Mouse (Mus musculus): ENCODE measurements at regions not wholly inside any gene's neighbourhood (a gene's known extent, or its start where the extent isn't known, plus 50 kb on each side); places are given as distances from the start of the nearest gene placed in this dataset.
"Not testable (repeated sequence)": the region's sequence is repeated elsewhere in the genome, so short reads cannot be mapped to it uniquely, and the experiment has no call there.

- Histone ChIP-seq H3K27ac (ENCODE audit: low read depth, low read length) (no peak overlapping the region), H3K9ac (ENCODE audit: low read length) (no peak overlapping the region), H3K4me2 (ENCODE audit: low read depth) (no peak overlapping the region)
Observed at GRCm38 (mm10) chr2:147307488-147308386, 54.0 kb upstream of the Pax1 start.

GRCm38 (mm10) chr2:147306728-147307127, 55.0 kb upstream of the Pax1 start:
- Histone ChIP-seq H3K9me3 (ENCODE audit: control insufficient read depth, low read length) (no peaks in the 10 kb centered on the region), H3K27ac (ENCODE audit: low read depth, low read length) (no peak overlapping the region), H3K9ac (ENCODE audit: low read length) (no peak overlapping the region), H3K4me3 (ENCODE audit: low read depth, low read length) (no peak overlapping the region), H3K27me3 (ENCODE audit: control insufficient read depth, insufficient read depth, low read length) (0 out of 2 replicates have a peak, but pooled peaks cover 6% of the 10 kb centered on the region), H3K36me3 (ENCODE audit: control insufficient read depth, insufficient read depth, low read length) (no peaks in the 10 kb centered on the region), H3K4me2 (ENCODE audit: low read depth) (no peak overlapping the region), H3K4me1 (ENCODE audit: control insufficient read depth, insufficient read depth, low read length) (no peaks in the 10 kb centered on the region)
- DNase-seq (ENCODE audit: low spot score): no peak
- no peak for ATAC-seq (ENCODE audit: insufficient read depth, low FRiP score, low TSS enrichment)
- 79% methylated on average over 6 of the region's 6 CpGs for WGBS

More at GRCm38 (mm10) chr2:147307488-147308386, 54.0 kb upstream of the Pax1 start:
- no peak overlapping the region for H3K4me3 ChIP-seq (ENCODE audit: low read depth, low read length)
- no peaks in the 10 kb centered on the region for H3K4me1 ChIP-seq (ENCODE audit: control insufficient read depth, insufficient read depth, low read length)
- WGBS: 20% methylated on average over 12 of the region's 12 CpGs
- H3K36me3 ChIP-seq (ENCODE audit: control insufficient read depth, insufficient read depth, low read length): no peaks in the 10 kb centered on the region
- 0 out of 2 replicates have a peak, but pooled peaks cover 6% of the 10 kb centered on the region for H3K27me3 ChIP-seq (ENCODE audit: control insufficient read depth, insufficient read depth, low read length)
- peak; percentile 76 for DNase-seq (ENCODE audit: low spot score)
- no peaks in the 10 kb centered on the region for H3K9me3 ChIP-seq (ENCODE audit: control insufficient read depth, low read length)
- ATAC-seq (ENCODE audit: insufficient read depth, low FRiP score, low TSS enrichment): peak; percentile 84

- Histone ChIP-seq H3K27me3 (ENCODE audit: control insufficient read depth, insufficient read depth, low read length) (0 out of 2 replicates have a peak, but pooled peaks cover 6% of the 10 kb centered on the region), H3K36me3 (ENCODE audit: control insufficient read depth, insufficient read depth, low read length) (no peaks in the 10 kb centered on the region), H3K27ac (ENCODE audit: low read depth, low read length) (no peak overlapping the region), H3K9me3 (ENCODE audit: control insufficient read depth, low read length) (no peaks in the 10 kb centered on the region), H3K4me3 (ENCODE audit: low read depth, low read length) (no peak overlapping the region), H3K4me1 (ENCODE audit: control insufficient read depth, insufficient read depth, low read length) (no peaks in the 10 kb centered on the region), H3K4me2 (ENCODE audit: low read depth) (no peak overlapping the region), H3K9ac (ENCODE audit: low read length) (no peak overlapping the region)
- WGBS: 24% methylated on average over 5 of the region's 5 CpGs
- ATAC-seq (ENCODE audit: insufficient read depth, low FRiP score, low TSS enrichment) (no peak), DNase-seq (ENCODE audit: low spot score) (peak; percentile 34)
Observed at GRCm38 (mm10) chr2:147305262-147305661, 56.5 kb upstream of the Pax1 start.

- WGBS: 100% methylated on average over 1 of the region's 1 CpGs
- H3K4me3 ChIP-seq (ENCODE audit: low read depth, low read length): no peak overlapping the region
- no peaks in the 10 kb centered on the region for H3K9me3 ChIP-seq (ENCODE audit: control insufficient read depth, low read length)
- no peak overlapping the region for H3K9ac ChIP-seq (ENCODE audit: low read length)
- H3K27ac ChIP-seq (ENCODE audit: low read depth, low read length): no peak overlapping the region
- H3K4me1 ChIP-seq (ENCODE audit: control insufficient read depth, insufficient read depth, low read length): no peaks in the 10 kb centered on the region
- no peaks in the 10 kb centered on the region for H3K36me3 ChIP-seq (ENCODE audit: control insufficient read depth, insufficient read depth, low read length)
- no peak overlapping the region for H3K4me2 ChIP-seq (ENCODE audit: low read depth)
- H3K27me3 ChIP-seq (ENCODE audit: control insufficient read depth, insufficient read depth, low read length): no peaks in the 10 kb centered on the region
- ATAC-seq (ENCODE audit: insufficient read depth, low FRiP score, low TSS enrichment) (no peak), DNase-seq (ENCODE audit: low spot score) (no peak)
Observed at GRCm38 (mm10) chr2:147300503-147300902, 61.2 kb upstream of the Pax1 start.

DNA sequence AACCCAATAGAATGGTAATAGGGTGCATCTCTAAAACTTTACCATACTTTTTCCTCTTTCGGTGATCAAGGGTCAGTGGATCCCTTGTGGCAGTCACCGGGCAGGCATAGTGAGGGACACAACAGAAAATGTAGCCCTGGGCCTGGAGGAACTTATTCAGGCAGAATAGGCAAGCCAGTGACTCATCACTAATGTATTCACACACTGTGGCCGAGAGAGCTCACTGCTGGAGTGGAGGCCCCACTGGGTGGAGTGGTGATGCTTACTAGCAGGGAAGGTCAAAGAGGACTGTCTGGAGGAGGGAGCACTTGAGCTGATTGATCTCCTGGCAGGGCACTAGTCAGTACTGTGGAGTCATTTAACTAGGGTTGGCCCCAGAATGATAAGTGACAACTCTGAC, 62.4 kb upstream of the Pax1 start:
- ATAC-seq (ENCODE audit: insufficient read depth, low FRiP score, low TSS enrichment) (no peak), DNase-seq (ENCODE audit: low spot score) (no peak)
- Histone ChIP-seq H3K27ac (ENCODE audit: low read depth, low read length) (no peak overlapping the region), H3K9ac (ENCODE audit: low read length) (no peak overlapping the region), H3K36me3 (ENCODE audit: control insufficient read depth, insufficient read depth, low read length) (no peaks in the 10 kb centered on the region), H3K27me3 (ENCODE audit: control insufficient read depth, insufficient read depth, low read length) (no peaks in the 10 kb centered on the region), H3K9me3 (ENCODE audit: control insufficient read depth, low read length) (no peaks in the 10 kb centered on the region), H3K4me3 (ENCODE audit: low read depth, low read length) (no peak overlapping the region), H3K4me2 (ENCODE audit: low read depth) (no peak overlapping the region), H3K4me1 (ENCODE audit: control insufficient read depth, insufficient read depth, low read length) (no peaks in the 10 kb centered on the region)
- 60% methylated on average over 3 of the region's 3 CpGs for WGBS

- no peak overlapping the region for H3K27ac ChIP-seq (ENCODE audit: low read depth, low read length)
- H3K4me1 ChIP-seq (ENCODE audit: control insufficient read depth, insufficient read depth, low read length): no peaks in the 10 kb centered on the region
- no peak overlapping the region for H3K9ac ChIP-seq (ENCODE audit: low read length)
- H3K9me3 ChIP-seq (ENCODE audit: control insufficient read depth, low read length): no peaks in the 10 kb centered on the region
- no peak overlapping the region for H3K4me2 ChIP-seq (ENCODE audit: low read depth)
- H3K4me3 ChIP-seq (ENCODE audit: low read depth, low read length): no peak overlapping the region
- no peak for ATAC-seq (ENCODE audit: insufficient read depth, low FRiP score, low TSS enrichment)
- no peaks in the 10 kb centered on the region for H3K27me3 ChIP-seq (ENCODE audit: control insufficient read depth, insufficient read depth, low read length)
- H3K36me3 ChIP-seq (ENCODE audit: control insufficient read depth, insufficient read depth, low read length): no peaks in the 10 kb centered on the region
- no peak for DNase-seq (ENCODE audit: low spot score)
- 71% methylated on average over 7 of the region's 7 CpGs for WGBS
Observed at GRCm38 (mm10) chr2:147298499-147298896, 63.2 kb upstream of the Pax1 start.

DNA sequence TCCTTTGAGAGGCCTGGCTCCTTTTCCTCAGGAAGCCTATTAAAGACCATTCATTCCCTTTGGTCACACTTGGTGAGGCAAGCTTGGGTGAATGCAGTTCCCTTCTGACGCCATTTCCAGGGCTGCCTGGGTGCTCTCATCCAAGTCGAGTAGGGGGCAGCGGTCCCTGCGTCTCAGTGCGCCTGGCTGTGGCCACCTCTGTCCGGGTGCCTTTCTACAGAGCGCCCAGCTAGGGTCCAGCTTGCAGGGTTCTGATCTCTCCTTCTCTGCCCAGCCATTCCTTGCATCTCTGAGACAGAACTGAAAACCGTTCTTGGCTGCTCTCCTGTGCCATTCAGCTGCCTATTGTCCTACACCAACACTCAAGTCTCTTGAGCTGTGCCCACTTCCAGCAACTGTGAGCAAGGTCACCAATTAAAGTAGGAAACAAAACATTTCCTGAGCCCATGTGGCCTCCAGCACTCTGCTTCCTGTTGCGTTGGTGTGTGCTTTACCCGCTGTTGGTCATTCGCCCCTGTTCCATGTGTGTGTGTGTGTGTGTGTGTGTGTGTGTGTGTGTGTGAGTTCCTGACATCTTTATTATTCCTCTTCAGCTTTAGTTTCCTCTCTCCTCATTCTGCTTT, 63.7 kb upstream of the Pax1 start:
- Histone ChIP-seq H3K36me3 (ENCODE audit: control insufficient read depth, insufficient read depth, low read length) (no peaks in the 10 kb centered on the region), H3K27ac (ENCODE audit: low read depth, low read length) (no peak overlapping the region), H3K4me2 (ENCODE audit: low read depth) (no peak overlapping the region), H3K4me3 (ENCODE audit: low read depth, low read length) (no peak overlapping the region), H3K4me1 (ENCODE audit: control insufficient read depth, insufficient read depth, low read length) (no peaks in the 10 kb centered on the region), H3K27me3 (ENCODE audit: control insufficient read depth, insufficient read depth, low read length) (no peaks in the 10 kb centered on the region), H3K9me3 (ENCODE audit: control insufficient read depth, low read length) (no peaks in the 10 kb centered on the region), H3K9ac (ENCODE audit: low read length) (no peak overlapping the region)
- ATAC-seq (ENCODE audit: insufficient read depth, low FRiP score, low TSS enrichment) (no peak), DNase-seq (ENCODE audit: low spot score) (no peak)
- WGBS: 78% methylated on average over 11 of the region's 11 CpGs

DNA sequence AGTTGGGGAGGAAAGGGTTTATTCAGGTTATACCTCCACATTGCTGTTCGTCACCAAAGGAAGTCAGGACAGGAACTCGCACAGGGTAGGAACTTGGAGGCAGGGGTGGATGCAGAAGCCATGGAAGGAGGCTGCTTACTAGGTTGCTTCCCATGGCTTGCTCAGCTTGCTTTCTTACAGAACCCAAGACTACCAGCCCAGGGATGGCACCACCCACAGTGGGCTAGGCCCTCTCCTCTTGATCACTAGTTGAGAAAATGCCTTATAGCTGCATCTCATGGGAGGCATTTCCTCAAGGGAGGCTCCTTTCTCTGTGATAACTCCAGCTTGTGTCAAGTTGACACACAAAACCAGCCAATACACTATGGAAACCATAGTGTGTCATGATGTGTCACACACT, 66.8 kb upstream of the Pax1 start:
- H3K36me3 ChIP-seq (ENCODE audit: control insufficient read depth, insufficient read depth, low read length); H3K4me2 ChIP-seq (ENCODE audit: low read depth); H3K27me3 ChIP-seq (ENCODE audit: control insufficient read depth, insufficient read depth, low read length); H3K27ac ChIP-seq (ENCODE audit: low read depth, low read length); H3K4me3 ChIP-seq (ENCODE audit: low read depth, low read length); H3K9me3 ChIP-seq (ENCODE audit: control insufficient read depth, low read length); H3K9ac ChIP-seq (ENCODE audit: low read length); H3K4me1 ChIP-seq (ENCODE audit: control insufficient read depth, insufficient read depth, low read length); ATAC-seq (ENCODE audit: insufficient read depth, low FRiP score, low TSS enrichment); DNase-seq (ENCODE audit: low spot score): not testable (repeated sequence)
- WGBS: 74% methylated on average over 2 of the region's 2 CpGs

DNA sequence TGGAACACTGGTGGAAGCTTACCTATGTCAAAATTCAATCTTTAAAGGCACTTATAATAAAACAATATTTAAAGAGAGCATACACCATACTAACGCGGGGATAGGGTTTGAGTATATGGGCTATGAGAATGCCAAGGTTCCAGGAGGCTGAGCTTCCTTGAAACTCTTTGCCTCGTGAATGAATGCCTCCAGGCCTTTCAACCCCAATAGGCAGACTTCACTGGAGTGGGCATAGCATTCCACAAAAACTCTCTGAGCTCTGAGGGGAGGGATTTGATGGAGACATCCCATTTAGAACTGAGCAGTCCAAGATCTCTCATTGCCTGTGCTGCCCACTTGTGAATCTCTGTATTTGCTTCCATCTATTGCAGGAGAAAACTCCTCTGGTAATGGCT, 68.4 kb upstream of the Pax1 start:
- no peak overlapping the region for H3K27ac ChIP-seq (ENCODE audit: low read depth, low read length)
- DNase-seq (ENCODE audit: low spot score): no peak
- no peaks in the 10 kb centered on the region for H3K36me3 ChIP-seq (ENCODE audit: control insufficient read depth, insufficient read depth, low read length)
- ATAC-seq (ENCODE audit: insufficient read depth, low FRiP score, low TSS enrichment): no peak
- H3K9me3 ChIP-seq (ENCODE audit: control insufficient read depth, low read length): no peaks in the 10 kb centered on the region
- 63% methylated on average over 3 of the region's 3 CpGs for WGBS
- no peak overlapping the region for H3K9ac ChIP-seq (ENCODE audit: low read length)
- no peak overlapping the region for H3K4me2 ChIP-seq (ENCODE audit: low read depth)
- H3K27me3 ChIP-seq (ENCODE audit: control insufficient read depth, insufficient read depth, low read length): no peaks in the 10 kb centered on the region
- H3K4me1 ChIP-seq (ENCODE audit: control insufficient read depth, insufficient read depth, low read length): no peaks in the 10 kb centered on the region
- H3K4me3 ChIP-seq (ENCODE audit: low read depth, low read length): no peak overlapping the region
